Mouse (Mus musculus) cerebellum, adult 2 months (tissue): Measurements from ENCODE around the gene Sfrp4.

Source experiments
- CTCF ChIP-seq: fragments of 200-500 bp; IDR thresholded peaks from 2 replicates; pipeline ENCODE4 v1.5.1; 2011; ENCODE audit warnings: low read depth, mild to moderate bottlenecking, control low read depth, low read length, moderate library complexity, borderline replicate concordance; ENCODE audit not compliant: insufficient read depth
- POLR2A ChIP-seq: fragments of 200-500 bp; IDR thresholded peaks from 2 replicates; pipeline ENCODE4 v1.6.1; 2011; ENCODE audit warnings: low read length, control low read depth, borderline replicate concordance; ENCODE audit not compliant: insufficient read depth

GRCm38 (mm10) chr13:19640203-19640851, 17.4 kb downstream of the Sfrp4 start:
- TF ChIP-seq CTCF (no peak; the same call in 1 of the 2 replicates), POLR2A (no peak)
